19 mouse cellular contexts compared by ENCODE assay signal in the genomic region with DNA sequence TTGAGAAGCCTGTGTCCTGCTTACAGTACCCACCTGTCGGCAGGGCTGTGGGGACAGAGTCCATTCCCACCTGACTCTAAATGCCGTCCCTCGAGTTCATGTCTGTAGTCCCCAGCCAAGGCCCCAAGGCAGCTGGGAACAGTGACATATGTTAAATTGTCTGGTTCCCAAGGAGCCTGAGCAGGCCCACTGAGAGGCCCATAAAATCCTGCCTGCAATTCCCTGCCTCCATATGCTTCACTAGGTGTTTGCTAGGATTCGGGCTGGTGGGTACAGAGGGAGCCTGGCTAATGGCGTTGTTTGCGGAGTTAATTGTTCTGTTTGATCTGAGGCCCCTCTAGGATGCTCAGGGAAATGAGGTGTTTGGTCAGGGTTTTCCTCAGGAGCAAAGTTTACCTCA.
DNase-seq lines count a peak whose midpoint lies in the region; ATAC-seq and TF ChIP-seq lines count a peak whose summit lies in the region.
"Had no signal": no experiment of that assay in that cellular context is flagged by ENCODE, and none has a peak within 500 bp of the region (broad histone marks: within the 10 kb centered on the region; RNA-seq: fewer than 3 reads in every experiment).

No protein-coding gene starts in this region.

- ATAC-seq in kidney, embryonic 16.5 days (ENCODE audit: low FRiP score, low TSS enrichment), result 0 out of 2 replicates have a peak, but pooled peaks have one; percentile 42
- 0 out of 2 replicates have a peak, but pooled peaks have one; percentile 38 for ATAC-seq in intestine, embryonic 16.5 days
- ATAC-seq in neural tube, embryonic 15.5 days (ENCODE audit: low FRiP score), result no peak
- ATAC-seq in forebrain, postnatal 0 days, result no peak
- no peak for ATAC-seq in midbrain, embryonic 16.5 days
- ATAC-seq: CD4-positive, CD25-positive, alpha-beta regulatory T cell, adult 4 months; forebrain, embryonic 16.5 days; liver, embryonic 12.5 days; midbrain, embryonic 15.5 days; Patski had no signal

- H3K36me3 ChIP-seq in kidney, embryonic 16.5 days (ENCODE audit: insufficient read depth, low read length), result no peaks in the 10 kb centered on the region
- H3K36me3 ChIP-seq in intestine, embryonic 16.5 days (ENCODE audit: control insufficient read depth, insufficient read depth, low read length), result no peaks in the 10 kb centered on the region
- H3K36me3 ChIP-seq in neural tube, embryonic 15.5 days, result no peaks in the 10 kb centered on the region
- no peaks in the 10 kb centered on the region for H3K36me3 ChIP-seq in forebrain, postnatal 0 days (ENCODE audit: insufficient read depth)
- H3K36me3 ChIP-seq in midbrain, embryonic 16.5 days (ENCODE audit: control insufficient read depth, insufficient read depth, low read length), result no peaks in the 10 kb centered on the region
- H3K36me3 ChIP-seq: heart, embryonic 10.5 days; liver, embryonic 12.5 days; midbrain, embryonic 15.5 days had no signal

- WGBS in kidney, embryonic 16.5 days, result 17% methylated on average over 6 of the region's 6 CpGs
- WGBS in intestine, embryonic 16.5 days, result 33% methylated on average over 6 of the region's 6 CpGs
- WGBS in neural tube, embryonic 15.5 days, result 16% methylated on average over 6 of the region's 6 CpGs
- 68% methylated on average over 6 of the region's 6 CpGs for WGBS in forebrain, postnatal 0 days
- 78% methylated on average over 6 of the region's 6 CpGs for WGBS in midbrain, embryonic 16.5 days

- H3K4me3 ChIP-seq in kidney, embryonic 16.5 days (ENCODE audit: low read length), result no peak overlapping the region
- H3K4me3 ChIP-seq in intestine, embryonic 16.5 days (ENCODE audit: low read length), result no peak overlapping the region
- no peak overlapping the region for H3K4me3 ChIP-seq in neural tube, embryonic 15.5 days (replicated peaks)
- H3K4me3 ChIP-seq in forebrain, postnatal 0 days (ENCODE audit: low read depth, low read length), result no peak overlapping the region
- no peak overlapping the region for H3K4me3 ChIP-seq in midbrain, embryonic 16.5 days (ENCODE audit: low read depth, low read length)
- H3K4me3 ChIP-seq: gastrocnemius, adult 2 months; heart, embryonic 10.5 days; liver, embryonic 12.5 days; megakaryocyte, embryonic 14.5 days; midbrain, embryonic 15.5 days had no signal

- no peak overlapping the region for H3K4me2 ChIP-seq in kidney, embryonic 16.5 days (replicated peaks; ENCODE audit: low read depth, low read length)
- H3K4me2 ChIP-seq in intestine, embryonic 16.5 days (ENCODE audit: low read depth, low read length), result no peak overlapping the region
- no peak overlapping the region for H3K4me2 ChIP-seq in neural tube, embryonic 15.5 days
- H3K4me2 ChIP-seq in forebrain, postnatal 0 days (ENCODE audit: low read depth), result no peak overlapping the region
- no peak overlapping the region for H3K4me2 ChIP-seq in midbrain, embryonic 16.5 days (ENCODE audit: low read length)
- H3K4me2 ChIP-seq: liver, embryonic 12.5 days; midbrain, embryonic 15.5 days had no signal

- H3K27me3 ChIP-seq in kidney, embryonic 16.5 days (ENCODE audit: insufficient read depth, low read length), result no peaks in the 10 kb centered on the region
- H3K27me3 ChIP-seq in intestine, embryonic 16.5 days (replicated peaks; ENCODE audit: control insufficient read depth, insufficient read depth, low read length), result no peaks in the 10 kb centered on the region
- H3K27me3 ChIP-seq in neural tube, embryonic 15.5 days (replicated peaks), result no peaks in the 10 kb centered on the region
- H3K27me3 ChIP-seq in forebrain, postnatal 0 days (ENCODE audit: insufficient read depth, low read length), result no peaks in the 10 kb centered on the region
- no peaks in the 10 kb centered on the region for H3K27me3 ChIP-seq in midbrain, embryonic 16.5 days (ENCODE audit: control insufficient read depth, insufficient read depth, low read depth, low read length)
- H3K27me3 ChIP-seq: liver, embryonic 12.5 days; megakaryocyte, embryonic 14.5 days; midbrain, embryonic 15.5 days; Patski had no signal

- H3K4me1 ChIP-seq in kidney, embryonic 16.5 days (ENCODE audit: insufficient read depth, low read length), result no peaks in the 10 kb centered on the region
- no peaks in the 10 kb centered on the region; the same call in 1 of the 2 replicates for H3K4me1 ChIP-seq in intestine, embryonic 16.5 days (ENCODE audit: control insufficient read depth, insufficient read depth, low read length)
- peaks cover 11% of the 10 kb centered on the region for H3K4me1 ChIP-seq in neural tube, embryonic 15.5 days
- no peaks in the 10 kb centered on the region for H3K4me1 ChIP-seq in forebrain, postnatal 0 days (ENCODE audit: insufficient read depth)
- H3K4me1 ChIP-seq in midbrain, embryonic 16.5 days (ENCODE audit: control insufficient read depth, insufficient read depth, low read length), result no peaks in the 10 kb centered on the region
- H3K4me1 ChIP-seq: liver, embryonic 12.5 days; megakaryocyte, embryonic 14.5 days; midbrain, embryonic 15.5 days had no signal

- no peak overlapping the region for H3K9ac ChIP-seq in kidney, embryonic 16.5 days (replicated peaks; ENCODE audit: low read length)
- H3K9ac ChIP-seq in intestine, embryonic 16.5 days (ENCODE audit: low read depth, low read length), result no peak overlapping the region
- no peak overlapping the region for H3K9ac ChIP-seq in neural tube, embryonic 15.5 days (replicated peaks)
- no peak overlapping the region for H3K9ac ChIP-seq in forebrain, postnatal 0 days
- no peak overlapping the region for H3K9ac ChIP-seq in midbrain, embryonic 16.5 days (ENCODE audit: low read depth, low read length)
- H3K9ac ChIP-seq: liver, embryonic 12.5 days; midbrain, embryonic 15.5 days had no signal

- peak; percentile 16 to 28 for DNase-seq in cerebellum, adult 18-20 months
- no peak for DNase-seq in cerebellum, adult 8-10 months
- no peak for DNase-seq in kidney, postnatal 10 days
- no peak for DNase-seq in forebrain, postnatal 0 days
- DNase-seq: adrenal gland, postnatal 10 days; gastrocnemius, adult 2 months; lung, adult 2 months; thymus, postnatal 14 days had no signal

- TF ChIP-seq CTCF in forebrain, postnatal 0 days (IDR thresholded peaks at IDR 0.05; ENCODE audit: low read depth), result no peak

- no peak overlapping the region for H3K27ac ChIP-seq in kidney, embryonic 16.5 days (ENCODE audit: low read length)
- no peak overlapping the region for H3K27ac ChIP-seq in intestine, embryonic 16.5 days (ENCODE audit: low read length)
- H3K27ac ChIP-seq in neural tube, embryonic 15.5 days (replicated peaks), result 0 out of 2 replicates have a peak overlapping the region, but pooled peaks have one; percentile 19
- H3K27ac ChIP-seq in forebrain, postnatal 0 days (ENCODE audit: low read depth, low read length), result no peak overlapping the region
- H3K27ac ChIP-seq in midbrain, embryonic 16.5 days (ENCODE audit: low read length), result no peak overlapping the region
- H3K27ac ChIP-seq: gastrocnemius, adult 2 months; heart, embryonic 10.5 days; liver, embryonic 12.5 days; midbrain, embryonic 15.5 days had no signal

- H3K9me3 ChIP-seq in kidney, embryonic 16.5 days (ENCODE audit: low read length), result no peaks in the 10 kb centered on the region
- no peaks in the 10 kb centered on the region for H3K9me3 ChIP-seq in intestine, embryonic 16.5 days (ENCODE audit: control insufficient read depth, low read length)
- no peaks in the 10 kb centered on the region for H3K9me3 ChIP-seq in neural tube, embryonic 15.5 days (replicated peaks)
- H3K9me3 ChIP-seq in forebrain, postnatal 0 days (ENCODE audit: low read length), result no peaks in the 10 kb centered on the region
- H3K9me3 ChIP-seq in midbrain, embryonic 16.5 days (replicated peaks; ENCODE audit: control insufficient read depth, low read length, poor library complexity, severe bottlenecking), result no peaks in the 10 kb centered on the region
- H3K9me3 ChIP-seq: heart, embryonic 10.5 days; liver, embryonic 12.5 days; midbrain, embryonic 15.5 days had no signal

Comparison
In these comparisons a context has a peak if more than half of its experiments do, and no peak if none do; other contexts are left out.
1. DNase-seq: peak in cerebellum, adult 18-20 months (2 of 2); none in cerebellum, adult 8-10 months (single experiment), kidney, postnatal 10 days (single experiment) and forebrain, postnatal 0 days (single experiment).
2. ATAC-seq: peak in kidney, embryonic 16.5 days (single experiment) and intestine, embryonic 16.5 days (single experiment); none in neural tube, embryonic 15.5 days (single experiment), forebrain, postnatal 0 days (single experiment) and midbrain, embryonic 16.5 days (single experiment).